Mouse (Mus musculus): Measurements from ENCODE around the gene Lsm14a. TPM values are rescaled to one million over a fixed set of nuclear protein-coding genes. Genes with fewer than 3 reads are reported as not detected.
A peak's percentile ranks its signal among the peaks of the same experiment; 100 is the strongest.
"Not testable (repeated sequence)": the region's sequence is repeated elsewhere in the genome, so short reads cannot be mapped to it uniquely, and the experiment has no call there.

The Lsm14a gene
- total RNA-seq, 2 experiments from 2014 or later: 97.5 to 117 TPM

DNA sequence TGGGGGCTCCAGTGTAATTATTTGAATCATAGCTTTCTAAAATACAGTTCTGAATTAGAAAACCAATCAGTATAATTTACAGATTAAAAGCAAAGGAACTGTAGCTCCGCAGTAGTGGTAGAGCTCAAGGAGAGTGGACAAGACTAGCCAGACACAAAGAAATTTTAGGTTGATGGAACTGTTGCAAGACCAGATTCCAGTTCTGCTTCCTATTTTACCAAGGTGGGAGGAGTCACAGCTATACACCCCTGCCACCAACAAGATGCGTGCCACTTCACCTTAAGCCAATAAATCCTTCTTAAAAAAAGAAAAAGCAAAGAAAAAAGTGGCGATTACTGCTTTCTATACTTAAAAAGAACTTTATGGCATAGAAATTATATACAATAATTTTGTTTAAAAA lies 12.8 kb downstream of the Lsm14a start:
- no peak for DNase-seq (ENCODE audit: low spot score in 2 of 2)

DNA sequence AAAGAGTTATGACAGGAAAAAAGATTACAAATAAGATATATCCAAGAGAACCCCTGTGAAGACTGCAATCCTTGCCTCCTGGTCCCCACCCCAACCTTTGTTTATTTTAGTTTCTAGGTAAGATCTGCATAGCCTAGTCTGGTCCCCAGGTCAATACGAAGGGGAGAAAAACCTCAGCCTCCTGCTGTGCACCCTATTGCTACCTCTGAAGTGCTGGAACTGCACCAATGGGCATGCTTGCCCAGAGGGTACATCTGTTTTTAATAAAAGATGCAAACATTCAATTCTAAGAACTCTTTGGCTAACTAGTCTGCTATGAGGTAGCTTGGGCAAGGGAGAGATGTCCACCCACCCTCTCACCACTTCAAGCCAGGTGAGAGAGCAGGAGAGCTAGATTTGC lies 19.2 kb downstream of the Lsm14a start:
- DNase-seq (ENCODE audit: low spot score in 2 of 2): no peak

DNA sequence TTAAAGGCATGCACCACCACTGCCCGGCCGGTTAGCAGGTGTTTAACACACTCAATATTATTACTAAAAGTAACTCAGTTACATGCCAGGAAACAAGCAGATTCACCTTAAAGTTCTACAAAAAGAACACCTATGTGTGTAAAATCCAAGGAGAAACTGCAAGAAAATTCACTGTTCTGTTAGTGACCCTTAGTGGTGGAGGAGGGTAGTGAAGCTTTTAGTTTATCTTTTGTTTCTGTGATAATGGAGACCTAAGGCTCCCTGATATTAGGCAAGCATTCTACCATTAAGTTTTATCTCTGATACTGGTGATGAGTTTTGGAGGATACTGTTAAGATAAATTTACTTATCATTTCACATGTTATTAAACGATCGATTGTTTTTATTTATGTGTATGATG lies 37.5 kb downstream of the Lsm14a start:
- DNase-seq (ENCODE audit: low spot score in 2 of 2): no peak

DNA sequence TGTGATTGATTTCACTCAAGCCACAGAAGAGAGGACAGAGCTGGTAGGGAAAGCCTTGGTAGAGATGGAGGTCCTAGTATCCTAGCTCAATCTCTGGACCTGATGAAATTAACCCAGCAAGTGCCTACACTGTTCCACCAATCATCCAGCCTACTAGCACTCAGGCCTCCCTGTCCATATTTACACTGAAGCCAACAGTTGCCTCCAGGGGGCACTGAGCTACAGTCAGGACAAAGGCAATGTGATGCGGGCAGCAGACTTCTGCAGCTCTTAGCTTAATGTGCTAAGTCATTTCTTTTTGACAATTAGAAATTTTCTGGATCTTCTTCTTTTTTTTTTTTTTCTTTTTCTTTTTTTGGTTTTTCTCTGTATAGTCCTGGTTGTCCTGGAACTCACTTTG lies 41.1 kb downstream of the Lsm14a start:
- DNase-seq (ENCODE audit: low spot score in 2 of 2): no peak

DNA sequence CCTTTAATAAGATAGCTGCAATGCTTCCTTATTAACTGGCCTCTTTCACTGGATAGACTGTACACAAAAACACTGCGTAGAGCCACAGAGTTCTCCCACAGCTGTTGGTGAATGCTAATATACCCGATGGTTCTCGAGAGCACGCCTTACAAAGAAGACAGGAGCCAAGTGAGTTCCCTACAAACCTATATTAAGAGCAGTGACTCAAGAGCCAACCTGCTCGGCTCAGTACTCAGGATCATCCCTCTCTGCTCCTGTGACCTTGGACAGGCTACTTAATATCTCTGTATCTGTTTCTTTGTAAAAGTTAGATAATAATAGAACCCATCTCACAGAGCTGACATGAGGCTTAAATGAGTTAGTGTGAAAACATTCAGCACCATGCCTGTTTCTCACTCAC lies 42.9 kb downstream of the Lsm14a start:
- DNase-seq (ENCODE audit: low spot score in 2 of 2): no peak

DNA sequence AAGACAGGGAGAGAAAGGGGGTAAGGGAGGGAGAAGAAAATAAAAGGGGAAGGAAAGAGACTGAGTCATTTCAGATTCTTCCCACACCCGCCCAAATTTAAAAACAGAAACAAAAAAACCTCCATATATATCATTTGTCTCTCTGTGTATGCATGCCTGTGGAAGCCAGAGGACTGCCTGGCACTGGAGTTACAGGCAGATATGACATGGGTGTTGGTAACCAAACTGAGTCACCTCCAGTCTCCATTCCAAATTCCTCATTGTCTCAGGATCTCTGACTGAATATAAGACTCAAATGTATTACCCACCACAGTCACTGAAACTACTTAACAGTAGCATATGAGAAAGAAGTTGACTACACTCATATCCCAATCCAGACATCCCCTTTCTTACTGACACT lies 45.1 kb downstream of the Lsm14a start:
- DNase-seq (ENCODE audit: low spot score in 2 of 2): no peak

DNA sequence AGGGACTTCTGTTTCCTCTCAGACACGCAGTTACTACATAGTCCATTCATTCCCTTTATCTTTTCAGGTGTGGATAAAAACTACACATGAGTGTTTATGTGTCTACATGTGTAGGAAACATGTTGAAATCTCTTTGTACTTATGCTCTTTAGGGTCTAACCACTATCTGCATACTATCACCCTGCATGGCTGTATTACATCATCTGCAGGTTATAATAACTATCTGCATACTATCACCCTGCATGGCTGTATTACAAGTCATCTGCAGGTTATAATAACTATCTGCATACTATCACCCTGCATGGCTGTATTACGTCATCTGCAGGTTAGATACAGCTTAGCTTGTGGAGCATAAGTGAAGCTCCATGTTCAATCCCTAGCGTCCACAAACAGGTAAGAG lies 46.1 kb downstream of the Lsm14a start:
- no peak for DNase-seq (ENCODE audit: low spot score in 2 of 2)

DNA sequence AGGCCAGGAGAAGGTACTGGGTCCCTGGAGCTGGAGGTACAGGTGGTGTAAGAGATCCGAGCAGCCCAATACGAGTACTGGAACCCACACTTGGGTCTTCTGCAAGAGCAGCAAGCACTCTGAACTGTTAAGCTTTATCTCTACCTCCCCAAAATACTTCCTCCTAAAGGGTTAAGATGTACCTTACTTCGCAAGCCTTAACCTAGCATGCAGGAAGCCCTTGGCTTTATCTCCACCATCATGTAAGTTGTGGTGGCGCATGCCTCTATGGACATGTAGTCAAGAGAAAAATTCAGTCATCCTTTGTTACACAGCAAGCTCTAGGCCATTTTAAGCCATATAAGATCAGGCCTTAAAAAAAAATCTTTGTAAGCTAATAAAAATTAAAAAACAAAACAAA lies 46.6 kb downstream of the Lsm14a start:
- DNase-seq (ENCODE audit: low spot score in 2 of 2): no peak

DNA sequence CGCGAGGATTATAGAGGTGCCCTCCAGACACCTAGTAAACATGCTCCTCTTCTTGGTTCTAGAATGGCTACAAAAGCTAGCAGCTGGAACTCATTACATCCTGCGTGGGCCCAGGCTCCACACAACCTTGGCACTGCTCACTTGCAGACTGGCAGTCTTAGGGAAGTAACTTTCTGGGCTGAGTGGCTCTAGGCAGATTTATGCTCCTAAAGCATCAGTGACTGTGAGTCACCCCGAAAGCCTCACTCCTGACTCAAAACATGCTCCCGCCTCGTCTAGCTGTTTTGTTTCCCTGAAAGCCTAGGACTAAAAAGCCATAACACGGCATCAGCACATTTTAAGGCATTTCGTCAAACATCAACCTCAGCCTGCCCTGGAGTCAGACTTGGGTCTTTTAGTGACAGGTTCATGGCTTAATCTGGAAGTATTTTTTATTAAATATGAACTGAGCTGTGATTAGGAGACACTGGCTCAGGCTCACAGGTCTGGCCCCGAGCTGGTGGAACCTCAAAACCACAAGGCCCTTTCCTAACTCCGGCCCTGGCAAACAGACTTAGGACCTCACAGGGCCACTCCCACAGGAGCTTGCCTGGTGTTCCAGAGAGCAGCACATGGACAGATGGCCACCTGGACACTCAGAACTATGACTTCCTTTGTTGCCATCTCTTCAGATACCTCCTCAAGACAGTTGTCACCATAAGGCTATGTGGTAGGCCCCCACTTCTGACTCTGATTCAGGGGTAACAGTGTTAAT lies 50.9 kb downstream of the Lsm14a start:
- no peak for DNase-seq (ENCODE audit: low spot score in 2 of 2)

DNA sequence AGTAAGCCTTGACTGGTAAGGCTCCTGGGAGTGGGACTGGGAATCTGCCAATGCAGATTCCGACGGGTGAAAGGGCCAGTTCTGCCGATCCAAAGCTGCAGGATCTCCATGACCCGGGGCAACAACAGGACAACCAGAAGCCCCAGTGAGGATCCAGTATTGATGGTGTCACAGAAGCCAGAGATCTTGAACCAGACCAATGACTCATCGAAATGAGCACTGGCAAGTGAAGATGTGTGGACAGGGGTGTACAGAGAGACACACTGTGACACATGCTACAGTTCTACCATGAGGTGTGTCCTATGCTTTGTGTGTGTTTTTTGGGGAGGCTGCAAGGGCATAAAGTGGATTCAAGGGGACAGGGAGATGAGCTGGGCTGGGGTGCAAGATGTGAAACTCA lies 52.3 kb downstream of the Lsm14a start:
- DNase-seq (ENCODE audit: low spot score in 2 of 2): no peak

DNA sequence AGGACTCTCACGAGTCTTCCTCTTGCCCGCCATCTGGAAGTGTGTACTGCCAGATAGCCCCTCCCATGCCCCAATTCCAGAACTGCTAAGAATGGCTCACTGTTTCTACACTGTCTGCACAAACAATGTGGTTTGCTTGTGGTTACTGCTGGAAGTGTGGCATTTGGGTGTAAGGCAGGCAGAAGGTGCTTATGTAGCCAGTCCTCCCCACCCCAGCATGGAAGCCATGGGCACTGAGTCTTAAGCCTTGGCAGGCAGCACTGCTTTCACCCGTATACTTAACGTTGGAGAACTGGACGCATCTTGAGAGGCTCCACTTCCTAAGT lies 54.0 kb downstream of the Lsm14a start:
- DNase-seq (ENCODE audit: low spot score in 2 of 2): no peak

DNA sequence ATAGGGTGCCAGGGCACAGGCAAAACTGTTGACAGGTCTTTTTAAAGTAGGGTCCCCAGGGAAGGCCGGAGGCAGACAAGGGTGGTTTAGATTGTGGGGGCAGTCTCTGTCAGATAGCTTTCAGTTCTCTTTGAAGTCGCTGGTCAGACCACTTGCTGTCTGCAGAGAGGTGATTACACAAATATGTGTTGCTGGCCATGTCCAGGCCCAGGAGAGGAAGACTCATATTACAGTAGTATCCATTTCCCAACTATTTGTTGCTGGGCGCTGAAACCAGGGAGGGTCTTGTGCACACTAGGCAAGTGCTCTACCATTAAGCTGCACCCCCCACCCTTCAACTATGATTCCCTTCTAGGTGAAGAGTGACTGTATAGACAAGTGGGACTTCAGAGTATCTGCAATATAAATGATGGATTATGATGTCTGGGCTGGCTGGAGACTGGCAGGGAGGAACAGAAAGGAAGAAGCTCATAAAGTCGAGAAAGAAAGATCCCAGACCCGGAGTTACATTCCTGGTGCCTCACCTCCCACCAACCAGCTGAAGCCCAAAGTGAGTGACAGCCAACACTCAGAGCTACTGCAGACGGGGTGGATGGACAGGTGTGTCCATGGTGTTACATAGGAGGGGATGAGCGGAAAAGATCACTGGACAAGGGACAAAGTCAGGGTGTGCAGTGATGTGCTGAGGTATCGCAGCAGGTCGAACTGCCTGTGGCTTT lies 54.5 kb downstream of the Lsm14a start:
- DNase-seq (ENCODE audit: low spot score in 2 of 2): no peak

DNA sequence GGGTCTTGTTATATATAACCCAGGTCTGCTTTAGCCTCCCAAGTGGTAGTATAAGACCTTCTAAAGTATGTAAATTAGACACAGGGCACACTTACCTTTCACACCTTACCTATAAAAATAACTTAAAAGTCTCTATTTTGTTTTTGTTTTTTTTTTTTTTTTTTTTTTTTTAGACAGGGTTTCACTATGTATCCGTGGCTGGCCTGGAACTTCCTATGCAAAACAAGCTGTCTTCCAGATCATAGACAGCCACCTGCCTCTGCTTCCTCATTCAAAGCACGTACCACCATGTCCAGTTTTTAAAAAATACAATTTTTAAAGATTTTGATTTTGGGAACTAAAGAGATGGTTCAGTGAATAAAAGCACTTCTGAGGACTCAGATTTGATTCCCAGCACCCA lies 55.8 kb downstream of the Lsm14a start:
- no peak for DNase-seq (ENCODE audit: low spot score in 2 of 2)

DNA sequence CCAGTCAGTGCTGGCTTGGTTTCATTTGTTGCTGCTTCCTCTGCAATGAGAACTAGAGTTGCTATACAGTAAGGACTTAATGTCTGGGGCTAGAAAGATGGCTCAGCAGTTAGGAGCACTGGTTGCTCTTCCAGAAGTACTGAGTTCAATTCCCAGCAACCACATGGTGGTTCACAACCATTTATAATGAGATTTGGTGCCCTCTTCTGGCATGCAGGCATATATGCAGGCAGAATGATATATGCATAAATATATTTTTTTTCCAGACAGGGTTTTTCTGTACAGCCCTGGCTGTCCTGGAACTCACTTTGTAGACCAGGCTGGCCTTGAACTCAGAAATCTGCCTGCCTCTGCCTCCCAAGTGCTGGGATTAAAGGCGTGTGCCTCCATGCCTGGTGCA lies 56.6 kb downstream of the Lsm14a start:
- DNase-seq (ENCODE audit: low spot score in 2 of 2): not testable (repeated sequence)

DNA sequence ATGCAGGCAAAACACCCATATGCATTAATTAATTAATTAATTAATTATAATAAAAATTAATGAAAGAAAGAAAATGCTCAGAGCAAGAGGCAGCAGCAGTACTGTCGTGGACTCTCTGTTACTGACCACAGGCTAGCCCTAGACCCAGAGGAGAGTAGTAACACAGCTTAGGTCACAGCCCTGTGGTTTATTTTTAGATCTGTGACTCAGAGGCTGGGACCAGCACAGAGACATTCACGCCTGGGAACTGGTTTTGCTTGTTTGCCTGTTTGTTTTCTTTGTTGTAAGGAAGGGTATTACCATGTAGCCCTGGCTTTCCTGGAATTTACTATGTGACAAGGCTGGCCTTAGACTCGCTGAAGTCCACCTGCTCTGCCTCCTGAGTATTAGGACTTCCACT lies 65.6 kb downstream of the Lsm14a start:
- DNase-seq (ENCODE audit: low spot score in 2 of 2): no peak

DNA sequence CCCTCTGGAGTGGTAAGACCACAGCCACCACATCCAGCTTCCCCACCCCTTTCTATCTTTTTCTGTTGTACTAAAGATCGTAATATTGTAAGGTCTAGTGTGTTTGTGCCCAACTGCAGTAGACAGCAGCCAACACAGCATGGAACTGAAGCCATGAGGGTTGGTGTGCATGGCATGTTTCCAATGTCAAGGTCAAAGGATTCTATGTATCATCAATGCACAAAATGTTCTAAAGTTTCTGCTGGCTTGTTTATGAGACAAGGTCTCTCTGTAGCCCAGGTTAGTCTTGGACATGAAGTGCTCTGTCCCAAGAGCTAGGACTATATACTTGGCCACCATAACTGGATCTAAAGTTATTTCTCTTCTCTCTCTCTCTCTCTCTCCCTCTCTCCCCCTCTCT lies 68.3 kb downstream of the Lsm14a start:
- DNase-seq (ENCODE audit: low spot score in 2 of 2): no peak

DNA sequence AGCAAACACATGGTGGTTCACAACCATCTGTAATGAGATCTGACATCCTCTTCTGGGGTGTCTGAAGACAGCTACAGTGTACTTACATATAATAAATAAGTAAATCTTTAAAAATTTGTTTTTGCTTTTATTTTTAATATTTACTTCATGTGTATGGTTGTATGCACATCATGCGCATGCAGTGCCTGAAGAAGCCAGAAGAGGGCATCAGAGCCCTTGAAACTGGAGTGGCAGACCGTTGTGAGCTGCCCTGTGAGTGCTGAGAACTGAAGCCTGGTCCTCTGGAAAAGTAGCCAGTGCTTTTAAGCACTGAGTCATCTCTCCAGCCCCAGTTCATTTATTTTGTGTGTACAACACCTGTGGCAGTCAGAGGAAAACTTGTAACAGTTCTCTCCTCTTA lies 69.1 kb downstream of the Lsm14a start:
- DNase-seq (ENCODE audit: low spot score in 2 of 2): no peak

DNA sequence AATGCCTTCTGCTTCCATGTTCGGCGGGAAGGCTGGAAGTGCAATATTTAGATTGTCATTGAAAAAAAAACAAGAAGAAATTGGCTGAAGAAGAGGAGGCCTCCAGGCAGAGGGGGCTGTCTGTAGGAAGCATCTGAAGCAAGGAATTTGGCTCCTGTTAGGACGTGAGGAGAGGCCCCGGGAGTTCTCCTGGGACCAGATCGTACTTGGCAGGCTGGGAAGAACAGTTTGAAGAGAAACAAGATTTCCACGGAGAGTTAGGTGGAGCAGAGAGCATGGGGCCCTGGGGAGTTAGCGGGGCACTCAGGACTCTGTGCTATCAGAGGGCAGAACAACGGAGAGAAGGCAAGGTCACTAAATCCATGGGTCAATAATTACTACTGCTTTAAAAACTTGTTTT lies 69.8 kb downstream of the Lsm14a start:
- DNase-seq (ENCODE audit: low spot score in 2 of 2): peak in 1 of 2 experiments; percentile 60

DNA sequence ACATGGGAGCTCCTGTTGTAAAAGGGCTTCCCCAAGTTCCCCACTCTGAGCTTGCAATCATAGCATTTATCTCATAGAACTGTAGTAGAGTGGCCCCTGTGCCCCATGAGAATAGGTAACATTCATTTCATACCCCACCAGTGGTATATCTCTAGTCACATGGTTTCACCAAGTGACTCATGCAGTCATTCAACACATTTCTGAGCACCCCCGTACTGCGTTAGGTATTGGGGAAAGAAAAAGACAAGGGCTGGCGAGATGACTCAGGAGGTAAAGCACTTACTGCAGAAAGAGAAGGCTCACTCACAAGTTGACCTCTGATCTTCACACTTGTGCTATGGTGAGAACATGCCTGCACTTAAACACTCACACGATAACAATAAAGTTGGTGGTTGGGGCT lies 71.2 kb downstream of the Lsm14a start:
- DNase-seq (ENCODE audit: low spot score in 2 of 2): no peak

DNA sequence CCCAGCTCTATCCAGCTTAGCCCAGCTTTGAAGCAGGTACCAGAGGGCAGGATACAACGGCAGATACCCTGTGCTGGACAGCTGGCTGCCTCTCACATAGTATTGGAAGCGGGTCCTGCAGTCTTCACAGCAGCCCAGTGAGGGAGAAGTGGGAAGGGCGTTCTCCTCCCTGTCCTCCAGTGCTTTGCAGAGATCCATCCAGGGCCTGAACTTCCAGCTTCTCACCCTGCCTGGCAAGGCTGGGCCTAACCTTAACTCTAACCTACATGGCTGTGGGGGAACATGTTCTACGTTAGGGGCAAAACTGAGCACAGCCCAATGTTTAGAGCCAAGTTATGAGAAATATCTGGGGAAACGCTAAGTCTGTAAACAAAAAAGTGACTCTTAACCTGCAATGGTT lies 72.0 kb downstream of the Lsm14a start:
- DNase-seq (ENCODE audit: low spot score in 2 of 2): no peak

DNA sequence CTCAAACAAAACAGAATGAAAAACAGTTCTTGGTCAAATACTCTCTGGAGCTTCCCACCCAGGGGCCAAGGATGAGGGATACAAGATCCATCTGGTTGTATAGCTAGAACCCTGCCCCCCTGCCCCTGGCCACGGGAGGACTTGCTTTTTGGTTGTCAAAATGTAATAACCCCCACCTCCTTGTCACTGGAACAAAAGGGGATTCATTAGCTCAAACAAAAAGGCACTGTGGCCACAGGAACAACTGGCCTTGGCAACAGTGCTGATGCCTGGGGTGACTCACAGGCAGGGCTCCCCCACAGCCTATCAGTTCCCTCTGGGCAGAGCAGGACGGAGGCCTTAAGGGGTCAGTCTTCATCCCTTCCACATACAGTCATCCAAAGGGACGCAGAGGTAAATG lies 73.2 kb downstream of the Lsm14a start:
- DNase-seq (ENCODE audit: low spot score in 2 of 2): peak in 1 of 2 experiments; percentile 33

DNA sequence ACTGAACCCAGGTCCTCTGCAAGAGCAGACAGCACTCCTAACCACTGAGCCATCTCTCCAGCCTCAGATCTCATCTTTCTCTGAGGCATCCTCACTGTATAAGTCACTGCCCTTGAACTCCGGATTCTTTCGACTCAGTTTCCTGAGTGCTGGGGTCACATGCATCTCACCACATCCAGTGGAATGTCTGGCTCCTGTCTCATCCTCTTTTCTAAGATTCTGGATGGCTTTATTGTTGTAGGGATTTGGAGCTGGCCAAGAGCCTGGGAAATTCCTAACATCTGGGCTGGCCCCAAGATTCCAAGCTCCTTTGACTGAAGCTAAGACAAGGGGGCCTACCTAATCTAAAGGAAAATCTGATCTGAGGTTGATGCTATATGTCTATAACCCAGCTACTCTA lies 74.0 kb downstream of the Lsm14a start:
- DNase-seq (ENCODE audit: low spot score in 2 of 2): peak in 1 of 2 experiments; percentile 67

DNA sequence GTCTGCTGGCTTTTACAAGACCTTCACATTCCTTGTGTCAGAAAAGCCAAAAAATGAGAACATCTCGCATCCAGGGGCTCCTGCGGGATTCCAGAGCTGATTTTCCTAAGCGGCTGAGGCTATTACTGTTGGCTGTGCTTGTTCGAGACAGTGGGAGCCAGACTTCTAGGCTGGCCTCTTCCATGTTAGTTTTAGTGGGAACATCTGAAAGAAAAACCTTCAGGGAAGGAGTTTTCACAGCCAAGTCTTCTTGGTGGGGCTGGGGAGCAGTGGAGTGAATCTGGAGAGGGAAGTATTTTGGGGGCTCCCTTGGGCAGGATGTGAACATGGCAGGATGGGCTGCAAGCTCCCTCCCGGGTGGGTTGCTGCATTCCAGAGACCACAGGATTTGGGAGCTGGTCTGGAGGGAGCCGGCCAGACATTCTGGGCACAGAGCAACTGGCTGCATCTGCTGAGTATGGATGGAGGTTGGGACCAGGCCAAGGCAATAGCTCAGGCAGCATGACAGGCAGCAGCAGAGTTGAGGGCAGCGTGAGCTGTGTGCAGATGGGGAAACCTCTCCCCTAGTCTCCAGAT lies 75.1 kb downstream of the Lsm14a start:
- peak; percentile 43 to 84 for DNase-seq (ENCODE audit: low spot score in 2 of 2)

Measured in gastrocnemius, postnatal 4 days (tissue).